9 mouse cellular contexts compared by ENCODE assay signal in the genomic region with DNA sequence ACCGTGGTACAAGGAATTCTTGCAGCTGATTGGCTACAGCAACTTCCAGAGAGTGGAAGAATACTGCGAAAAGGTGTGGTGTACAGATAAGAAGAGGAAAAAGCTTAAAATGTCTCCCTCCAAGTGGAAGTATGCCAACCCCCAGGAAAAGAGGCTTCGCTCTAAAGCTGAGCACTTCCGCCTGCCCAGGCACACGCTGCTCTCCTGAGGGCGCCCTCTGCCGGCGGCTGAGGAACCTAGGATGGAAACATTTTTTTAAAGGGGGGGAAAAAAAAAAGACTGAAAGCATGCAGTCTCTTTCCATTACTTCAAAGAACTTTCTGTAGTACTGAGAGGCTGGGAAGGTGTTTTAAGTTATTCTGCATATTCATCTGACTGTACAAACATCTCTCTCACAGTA.
DNase-seq lines count a peak whose midpoint lies in the region; ATAC-seq and TF ChIP-seq lines count a peak whose summit lies in the region.
"Had no signal": no experiment of that assay in that cellular context is flagged by ENCODE, and none has a peak within 500 bp of the region (broad histone marks: within the 10 kb centered on the region; RNA-seq: fewer than 3 reads in every experiment).

No protein-coding gene starts in this region.

- H3K9ac ChIP-seq in heart, postnatal 0 days (replicated peaks; ENCODE audit: low read depth, low read length): no peak overlapping the region
- H3K9ac ChIP-seq in liver, embryonic 11.5 days (ENCODE audit: low read depth, low read length): no peak overlapping the region
- H3K9ac ChIP-seq: stomach, embryonic 15.5 days had no signal

- no peak for TF ChIP-seq EP300 in heart, postnatal 0 days (IDR thresholded peaks at IDR 0.05; ENCODE audit: low read depth)

- ATAC-seq in heart, postnatal 0 days (ENCODE audit: insufficient read depth, low read depth): no peak
- no peak for ATAC-seq in liver, embryonic 11.5 days (replicated peaks; ENCODE audit: low FRiP score)
- ATAC-seq in CD4-positive, CD25-positive, alpha-beta regulatory T cell, adult 4 months: no peak

- H3K27ac ChIP-seq in heart, postnatal 0 days (ENCODE audit: low read depth): no peak overlapping the region
- no peak overlapping the region for H3K27ac ChIP-seq in liver, embryonic 11.5 days (ENCODE audit: low read depth, low read length)
- H3K27ac ChIP-seq: stomach, embryonic 15.5 days had no signal

- no peak overlapping the region for H3K4me2 ChIP-seq in heart, postnatal 0 days (ENCODE audit: low read depth, low read length)
- H3K4me2 ChIP-seq in liver, embryonic 11.5 days: no peak overlapping the region
- H3K4me2 ChIP-seq: stomach, embryonic 15.5 days had no signal

- DNase-seq in heart, postnatal 0 days (ENCODE audit: low spot score): no peak
- no peak for DNase-seq in heart, adult 11 months
- DNase-seq in ovary, postnatal 36 days (ENCODE audit: low spot score): peak; percentile 12
- no peak for DNase-seq in ovary, postnatal 10 days (ENCODE audit: low spot score)
- DNase-seq in c-Kit-positive CD71-positive TER-119-positive erythroid progenitor cells, embryonic 14.5 days (ENCODE audit: low spot score): peak; percentile 10
- peak; percentile 31 for DNase-seq in liver, embryonic 11.5 days (ENCODE audit: low spot score)
- no peak for DNase-seq in B cell, adult 2 months

- no peaks in the 10 kb centered on the region for H3K4me1 ChIP-seq in heart, postnatal 0 days (ENCODE audit: control insufficient read depth, insufficient read depth)
- H3K4me1 ChIP-seq in liver, embryonic 11.5 days (replicated peaks; ENCODE audit: control insufficient read depth, insufficient read depth, low read length): no peaks in the 10 kb centered on the region
- H3K4me1 ChIP-seq: stomach, embryonic 15.5 days had no signal

- no peaks in the 10 kb centered on the region for H3K27me3 ChIP-seq in heart, postnatal 0 days (ENCODE audit: control insufficient read depth, insufficient read depth, low read length)
- no peaks in the 10 kb centered on the region for H3K27me3 ChIP-seq in liver, embryonic 11.5 days (replicated peaks; ENCODE audit: control insufficient read depth, insufficient read depth, low read length)
- H3K27me3 ChIP-seq: stomach, embryonic 15.5 days had no signal

- no peaks in the 10 kb centered on the region for H3K9me3 ChIP-seq in heart, postnatal 0 days (replicated peaks; ENCODE audit: control insufficient read depth, low read length)
- no peaks in the 10 kb centered on the region for H3K9me3 ChIP-seq in liver, embryonic 11.5 days (ENCODE audit: control insufficient read depth, low read length)
- H3K9me3 ChIP-seq: stomach, embryonic 15.5 days had no signal

- WGBS in heart, postnatal 0 days: 31% methylated on average over 8 of the region's 8 CpGs
- WGBS in liver, embryonic 11.5 days: 32% methylated on average over 8 of the region's 8 CpGs

- no peak overlapping the region for H3K4me3 ChIP-seq in heart, postnatal 0 days (ENCODE audit: low read depth, low read length)
- H3K4me3 ChIP-seq in liver, embryonic 11.5 days (ENCODE audit: low read depth, low read length): no peak overlapping the region
- H3K4me3 ChIP-seq: stomach, embryonic 15.5 days had no signal

- TF ChIP-seq CTCF in heart, postnatal 0 days (IDR thresholded peaks at IDR 0.05; ENCODE audit: low read depth): peak; percentile 46

- no peaks in the 10 kb centered on the region for H3K36me3 ChIP-seq in heart, postnatal 0 days (replicated peaks; ENCODE audit: control insufficient read depth, insufficient read depth, low read length)
- H3K36me3 ChIP-seq in liver, embryonic 11.5 days (ENCODE audit: control insufficient read depth, insufficient read depth, low read length): no peaks in the 10 kb centered on the region
- H3K36me3 ChIP-seq: stomach, embryonic 15.5 days had no signal

Comparison
In these comparisons a context has a peak if more than half of its experiments do, and no peak if none do; other contexts are left out.
1. DNase-seq: peak in ovary, postnatal 36 days (single experiment), c-Kit-positive CD71-positive TER-119-positive erythroid progenitor cells, embryonic 14.5 days (single experiment) and liver, embryonic 11.5 days (single experiment); none in heart, postnatal 0 days (single experiment), heart, adult 11 months (single experiment), ovary, postnatal 10 days (single experiment) and B cell, adult 2 months (0 of 2).